Comparison of ENCODE assay signal across 8 mouse cellular contexts in genomic region chr16:70313886-70314577, GRCm38 (mm10). TPM values are rescaled to one million over a fixed set of nuclear protein-coding genes. Genes with fewer than 3 reads are reported as not detected.
DNase-seq lines count a peak whose midpoint lies in the region; ATAC-seq and TF ChIP-seq lines count a peak whose summit lies in the region.

Gene Gbe1, plus strand, starts transcription at chr16:70313949.

- intact Hi-C loops in heart, postnatal 10 days (cut with DNase I) = loop anchor here (5.0 kb wide), 1 partner anchor 248 kb away; no protein-coding TSS in a partner anchor

- no peaks in the 10 kb centered on the region for H3K4me1 ChIP-seq in ES-E14 (ENCODE audit: control insufficient read depth in 2 of 2, insufficient read depth in 2 of 2, low read length in 2 of 2, poor library complexity in 1 of 2)
- H3K4me1 ChIP-seq in forebrain, embryonic 14.5 days (ENCODE audit: control insufficient read depth, insufficient read depth, low read length) = peaks cover 4% of the 10 kb centered on the region; the same call in 1 of the 2 replicates
- no peaks in the 10 kb centered on the region for H3K4me1 ChIP-seq in liver, embryonic 16.5 days (ENCODE audit: control insufficient read depth, low read depth, low read length)
- H3K4me1 ChIP-seq in neural tube, embryonic 12.5 days = peaks cover 6% of the 10 kb centered on the region; the same call in 1 of the 2 replicates
- no peaks in the 10 kb centered on the region for H3K4me1 ChIP-seq in stomach, postnatal 0 days (replicated peaks; ENCODE audit: control insufficient read depth, insufficient read depth)

- no peaks in the 10 kb centered on the region for H3K36me3 ChIP-seq in ES-E14 (ENCODE audit: control insufficient read depth, insufficient read depth, low read length, poor library complexity, severe bottlenecking)
- no peaks in the 10 kb centered on the region for H3K36me3 ChIP-seq in forebrain, embryonic 14.5 days (ENCODE audit: control insufficient read depth, insufficient read depth, low read length)
- no peaks in the 10 kb centered on the region for H3K36me3 ChIP-seq in liver, embryonic 16.5 days (ENCODE audit: control insufficient read depth, insufficient read depth)
- no peaks in the 10 kb centered on the region for H3K36me3 ChIP-seq in neural tube, embryonic 12.5 days
- no peaks in the 10 kb centered on the region for H3K36me3 ChIP-seq in stomach, postnatal 0 days (ENCODE audit: control insufficient read depth, insufficient read depth, low read length)

- H3K4me2 ChIP-seq in forebrain, embryonic 14.5 days (ENCODE audit: low read length) = peak within 1 kb of the TSS; percentile 66
- H3K4me2 ChIP-seq in liver, embryonic 16.5 days (ENCODE audit: low read depth, low read length) = peak within 1 kb of the TSS; percentile 72
- peak within 1 kb of the TSS; percentile 69 for H3K4me2 ChIP-seq in neural tube, embryonic 12.5 days (replicated peaks)
- H3K4me2 ChIP-seq in stomach, postnatal 0 days (replicated peaks; ENCODE audit: low read depth) = peak within 1 kb of the TSS; percentile 60

- H3K27ac ChIP-seq in ES-E14 (ENCODE audit: insufficient read depth, low read depth, low read length, poor library complexity, severe bottlenecking) = peak within 1 kb of the TSS; percentile 59
- peak within 1 kb of the TSS; percentile 86 for H3K27ac ChIP-seq in forebrain, embryonic 14.5 days (ENCODE audit: low read depth, low read length)
- H3K27ac ChIP-seq in liver, embryonic 16.5 days (ENCODE audit: low read length) = peak within 1 kb of the TSS; percentile 90
- H3K27ac ChIP-seq in neural tube, embryonic 12.5 days = peak within 1 kb of the TSS; percentile 38; the same call in 1 of the 2 replicates
- peak within 1 kb of the TSS; percentile 97 for H3K27ac ChIP-seq in stomach, postnatal 0 days (replicated peaks)

- peak within 1 kb of the TSS; percentile 83 to 91 for H3K4me3 ChIP-seq in ES-E14 (ENCODE audit: insufficient read depth in 1 of 2, low read depth in 1 of 2, low read length in 2 of 2, poor library complexity in 1 of 2, severe bottlenecking in 1 of 2)
- peak within 1 kb of the TSS; percentile 60 for H3K4me3 ChIP-seq in forebrain, embryonic 14.5 days (ENCODE audit: low read depth, low read length)
- peak within 1 kb of the TSS; percentile 66 for H3K4me3 ChIP-seq in liver, embryonic 16.5 days (ENCODE audit: low read depth, low read length)
- H3K4me3 ChIP-seq in neural tube, embryonic 12.5 days = peak within 1 kb of the TSS; percentile 60
- H3K4me3 ChIP-seq in stomach, postnatal 0 days (ENCODE audit: low read depth, low read length) = peak within 1 kb of the TSS; percentile 72

- no peaks in the 10 kb centered on the region for H3K9me3 ChIP-seq in ES-E14 (ENCODE audit: control insufficient read depth, insufficient read depth, low read depth, low read length)
- no peaks in the 10 kb centered on the region for H3K9me3 ChIP-seq in forebrain, embryonic 14.5 days (replicated peaks; ENCODE audit: control insufficient read depth, low read length)
- H3K9me3 ChIP-seq in liver, embryonic 16.5 days (replicated peaks; ENCODE audit: control insufficient read depth, low read length) = no peaks in the 10 kb centered on the region
- H3K9me3 ChIP-seq in neural tube, embryonic 12.5 days = no peaks in the 10 kb centered on the region
- no peaks in the 10 kb centered on the region for H3K9me3 ChIP-seq in stomach, postnatal 0 days (ENCODE audit: control insufficient read depth, low read length)

- TF ChIP-seq CTCF in stomach, postnatal 0 days (IDR thresholded peaks at IDR 0.05; ENCODE audit: low read depth) = peak; percentile 56

- H3K9ac ChIP-seq in ES-E14 (ENCODE audit: insufficient read depth, low read depth, low read length, poor library complexity, severe bottlenecking) = peak within 1 kb of the TSS; percentile 98
- peak within 1 kb of the TSS; percentile 87 for H3K9ac ChIP-seq in forebrain, embryonic 14.5 days (ENCODE audit: low read length)
- peak within 1 kb of the TSS; percentile 67 for H3K9ac ChIP-seq in liver, embryonic 16.5 days (ENCODE audit: low read depth, low read length)
- H3K9ac ChIP-seq in neural tube, embryonic 12.5 days = peak within 1 kb of the TSS; percentile 79
- peak within 1 kb of the TSS; percentile 87 for H3K9ac ChIP-seq in stomach, postnatal 0 days (ENCODE audit: low read length)

- peak; percentile 48 for TF ChIP-seq EP300 in stomach, postnatal 0 days (optimal IDR thresholded peaks at IDR 0.05)

- in situ Hi-C loops in ES-E14 (cut with MboI; ENCODE audit: low sequenced_read_pairs in 2 of 2, unreplicated experiment in 2 of 2) = no loop called here

- H3K27me3 ChIP-seq in forebrain, embryonic 14.5 days (replicated peaks; ENCODE audit: control insufficient read depth, insufficient read depth, low read length) = no peaks in the 10 kb centered on the region
- no peaks in the 10 kb centered on the region for H3K27me3 ChIP-seq in liver, embryonic 16.5 days (ENCODE audit: control insufficient read depth, insufficient read depth, low read depth, low read length)
- no peaks in the 10 kb centered on the region for H3K27me3 ChIP-seq in neural tube, embryonic 12.5 days (replicated peaks)
- no peaks in the 10 kb centered on the region for H3K27me3 ChIP-seq in stomach, postnatal 0 days (ENCODE audit: control insufficient read depth, insufficient read depth, low read length)

- under 1% methylated on average over 66 of the region's 82 CpGs for WGBS in forebrain, embryonic 14.5 days
- under 1% methylated on average over 81 of the region's 82 CpGs for WGBS in large intestine, adult 2 months
- WGBS in liver, embryonic 16.5 days (ENCODE audit: insufficient replicate concordance) = under 1% methylated on average over 69 of the region's 82 CpGs
- under 1% methylated on average over 79 of the region's 82 CpGs for WGBS in neural tube, embryonic 12.5 days
- WGBS in stomach, postnatal 0 days = under 1% methylated on average over 53 of the region's 82 CpGs

- DNase-seq in ES-E14 (ENCODE audit: low read depth, low spot score) = peak; percentile 63
- DNase-seq in cerebellum, adult 11 months = peak; percentile 73
- peak; percentile 92 for DNase-seq in forebrain, embryonic 14.5 days (ENCODE audit: low spot score)
- peak; percentile 95 to 97 for DNase-seq in heart, postnatal 10 days
- peak; percentile 68 for DNase-seq in large intestine, adult 2 months (ENCODE audit: low read depth, low spot score)
- DNase-seq in stomach, postnatal 0 days (ENCODE audit: low spot score) = peak; percentile 96

- ATAC-seq in forebrain, embryonic 14.5 days = peak; percentile 97
- peak; percentile 91 for ATAC-seq in liver, embryonic 16.5 days (ENCODE audit: low read depth)
- ATAC-seq in neural tube, embryonic 12.5 days (ENCODE audit: low FRiP score, low read depth) = peak; percentile 99
- peak; percentile 99 for ATAC-seq in stomach, postnatal 0 days (ENCODE audit: low FRiP score, low TSS enrichment)

TF ChIP-seq in ES-E14, 5 proteins besides CTCF, POLR2A, EP300 and RAD21:
- TF ChIP-seq HCFC1 (IDR thresholded peaks at IDR 0.05; ENCODE audit: borderline replicate concordance, insufficient read depth, low read length) (peak; percentile 64; the same call in 1 of the 2 replicates), ZNF384 (IDR thresholded peaks at IDR 0.05; ENCODE audit: low read depth, low read length) (no peak), MAFK (IDR thresholded peaks at IDR 0.05; ENCODE audit: insufficient read depth, low read depth, low read length) (no peak), ZC3H11A (IDR thresholded peaks at IDR 0.05; ENCODE audit: borderline replicate concordance, low read depth, low read length) (peak; percentile 52), CHD2 (IDR thresholded peaks at IDR 0.05; ENCODE audit: low read depth, low read length) (no peak)

RNA-seq across cellular contexts. Expression of gene Gbe1, which starts in this region (rescaled TPM):
- 2.6 and 4.4 TPM in 2 replicates for total RNA-seq in ES-E14 (2012; rRNA removed)
- 12.6 and 13.7 TPM in 2 replicates for polyA plus RNA-seq in forebrain, embryonic 14.5 days (2014; fragmentation: Nextera tagmentation; extraction: Ambion mirVana)
- total RNA-seq in heart, postnatal 10 days (2021) = 10 to 100 TPM; 34.9 to 39.1 TPM
- polyA plus RNA-seq in large intestine, adult 2 months (2012; rRNA removed) = 6.7 and 7.1 TPM in 2 replicates
- polyA plus RNA-seq in liver, embryonic 16.5 days (2015; fragmentation: Nextera tagmentation; extraction: Ambion mirVana) = 31.0 and 36.7 TPM in 2 replicates
- 11.2 and 12.4 TPM in 2 replicates for polyA plus RNA-seq in neural tube, embryonic 12.5 days (2016; fragmentation: Nextera tagmentation; extraction: Ambion mirVana)
- polyA plus RNA-seq in stomach, postnatal 0 days (2015; fragmentation: Nextera tagmentation; extraction: Ambion mirVana) = 16.6 and 18.6 TPM in 2 replicates

Comparison
In these comparisons a context has a peak if more than half of its experiments do, and no peak if none do; other contexts are left out.
1. Peak in every context shown above with its lines: DNase-seq, ATAC-seq, H3K4me3 ChIP-seq and H3K27ac ChIP-seq.
2. H3K27ac ChIP-seq: peak in every context shown above with its lines; median percentile 97 in stomach, postnatal 0 days; 90 in liver, embryonic 16.5 days; 86 in forebrain, embryonic 14.5 days; 59 in ES-E14; 38 in neural tube, embryonic 12.5 days.